Comparison of ENCODE assay signal across 8 mouse cellular contexts in the genomic region with DNA sequence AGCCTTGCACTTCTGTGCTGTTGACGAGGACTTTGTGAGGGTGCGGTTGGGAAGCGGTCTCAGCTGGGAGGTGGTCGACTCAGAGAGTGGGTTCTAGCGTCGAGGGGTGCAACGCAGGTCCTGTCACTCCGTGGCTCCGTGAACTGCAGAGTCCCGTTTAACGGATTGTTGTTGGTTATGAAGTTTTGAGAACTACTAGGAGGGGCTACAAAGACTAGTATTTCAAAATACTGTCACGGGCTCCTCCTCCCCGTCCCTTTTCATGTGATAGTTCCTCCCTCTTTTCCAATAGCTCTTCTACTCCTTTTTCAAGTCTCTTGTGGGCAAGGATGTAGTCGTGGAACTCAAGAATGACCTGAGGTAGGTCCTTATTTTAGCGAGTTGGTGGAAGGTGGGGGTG. TPM values are rescaled to one million over a fixed set of nuclear protein-coding genes. Genes with fewer than 3 reads are reported as not detected.
A peak's percentile ranks its signal among the peaks of the same experiment; 100 is the strongest.
DNase-seq lines count a peak whose midpoint lies in the region; ATAC-seq and TF ChIP-seq lines count a peak whose summit lies in the region.

No protein-coding gene starts in this region.

- in situ Hi-C loops in ES-E14 (cut with MboI; ENCODE audit: low sequenced_read_pairs in 2 of 2, unreplicated experiment in 2 of 2): no loop called here

- peaks cover 32% of the 10 kb centered on the region for H3K36me3 ChIP-seq in heart, embryonic 13.5 days
- peaks cover 18% of the 10 kb centered on the region for H3K36me3 ChIP-seq in ES-E14 (ENCODE audit: control insufficient read depth, insufficient read depth, low read length, poor library complexity, severe bottlenecking)
- peaks cover 40% of the 10 kb centered on the region for H3K36me3 ChIP-seq in hindbrain, embryonic 10.5 days

- H3K27me3 ChIP-seq in heart, embryonic 13.5 days (replicated peaks): no peaks in the 10 kb centered on the region
- no peaks in the 10 kb centered on the region for H3K27me3 ChIP-seq in hindbrain, embryonic 10.5 days (ENCODE audit: insufficient read depth, poor library complexity, severe bottlenecking)

- H3K4me1 ChIP-seq in heart, embryonic 13.5 days: peaks cover 23% of the 10 kb centered on the region
- H3K4me1 ChIP-seq in ES-E14 (ENCODE audit: control insufficient read depth in 2 of 2, insufficient read depth in 2 of 2, low read length in 2 of 2, poor library complexity in 1 of 2): peaks cover 0 to 6% of the 10 kb centered on the region in 2 experiments; a peak in 1 of 4 replicates
- H3K4me1 ChIP-seq in hindbrain, embryonic 10.5 days (replicated peaks): peaks cover 13% of the 10 kb centered on the region

- H3K4me3 ChIP-seq in heart, embryonic 13.5 days: peak overlapping the region; percentile 90
- peak overlapping the region; percentile 86 to 88 for H3K4me3 ChIP-seq in ES-E14 (ENCODE audit: insufficient read depth in 1 of 2, low read depth in 1 of 2, low read length in 2 of 2, poor library complexity in 1 of 2, severe bottlenecking in 1 of 2)
- peak overlapping the region; percentile 95 for H3K4me3 ChIP-seq in hindbrain, embryonic 10.5 days

- no peaks in the 10 kb centered on the region for H3K9me3 ChIP-seq in heart, embryonic 13.5 days
- H3K9me3 ChIP-seq in ES-E14 (ENCODE audit: control insufficient read depth, insufficient read depth, low read depth, low read length): no peaks in the 10 kb centered on the region
- no peaks in the 10 kb centered on the region for H3K9me3 ChIP-seq in hindbrain, embryonic 10.5 days

- no peak for ATAC-seq in heart, embryonic 13.5 days (ENCODE audit: extremely low read depth, insufficient number of reproducible peaks, low FRiP score, low TSS enrichment)
- ATAC-seq in megakaryocyte progenitor cell, adult 5-6 weeks (replicated peaks; ENCODE audit: poor library complexity): peak; percentile 48

- peak overlapping the region; percentile 95 for H3K9ac ChIP-seq in heart, embryonic 13.5 days
- H3K9ac ChIP-seq in ES-E14 (ENCODE audit: insufficient read depth, low read depth, low read length, poor library complexity, severe bottlenecking): peak overlapping the region; percentile 95

- H3K4me2 ChIP-seq in heart, embryonic 13.5 days: peak overlapping the region; percentile 96

- no peak for DNase-seq in heart, adult 8-10 months (ENCODE audit: low spot score)
- DNase-seq in ES-E14 (ENCODE audit: low read depth, low spot score): no peak
- no peak for DNase-seq in hindbrain, embryonic 10.5 days (ENCODE audit: low spot score)
- DNase-seq in layer of hippocampus, postnatal 25 days (ENCODE audit: extremely low spot score in 1 of 2, low spot score in 1 of 2): no peak
- no peak for DNase-seq in T-cell, adult 2 months (ENCODE audit: low spot score)
- no peak for DNase-seq in right cerebral cortex, postnatal 25 days

- WGBS in heart, embryonic 13.5 days: under 1% methylated on average over 15 of the region's 15 CpGs
- under 1% methylated on average over 15 of the region's 15 CpGs for WGBS in hindbrain, embryonic 10.5 days

- peak overlapping the region; percentile 98 for H3K27ac ChIP-seq in heart, embryonic 13.5 days (replicated peaks)
- peak overlapping the region; percentile 92 for H3K27ac ChIP-seq in ES-E14 (ENCODE audit: insufficient read depth, low read depth, low read length, poor library complexity, severe bottlenecking)
- peak overlapping the region; percentile 100 for H3K27ac ChIP-seq in hindbrain, embryonic 10.5 days

TF ChIP-seq in ES-E14, 5 proteins besides CTCF, POLR2A, EP300 and RAD21:
- TF ChIP-seq ZNF384 (IDR thresholded peaks at IDR 0.05; ENCODE audit: low read depth, low read length) (no peak), HCFC1 (IDR thresholded peaks at IDR 0.05; ENCODE audit: borderline replicate concordance, insufficient read depth, low read length) (no peak), ZC3H11A (IDR thresholded peaks at IDR 0.05; ENCODE audit: borderline replicate concordance, low read depth, low read length) (no peak), CHD2 (IDR thresholded peaks at IDR 0.05; ENCODE audit: low read depth, low read length) (no peak), MAFK (IDR thresholded peaks at IDR 0.05; ENCODE audit: insufficient read depth, low read depth, low read length) (no peak)
TF ChIP-seq in ES-E14: peak in this region for 0.

RNA-seq across cellular contexts. Expression of a gene that starts 0.7 kb away (rescaled TPM):
- polyA plus RNA-seq in heart, embryonic 13.5 days (2015; fragmentation: Nextera tagmentation; extraction: Ambion mirVana): 145 and 153 TPM in 2 replicates
- 10 to 100 TPM; 17.5 to 21.7 (median 17.9) TPM for total RNA-seq in heart, adult 8-10 months (2022)
- total RNA-seq in ES-E14 (2012; rRNA removed): 52.1 and 64.4 TPM in 2 replicates
- 278 and 314 TPM in 2 replicates for polyA plus RNA-seq in hindbrain, embryonic 10.5 days (2016; fragmentation: Nextera tagmentation; extraction: Ambion mirVana)
- total RNA-seq in megakaryocyte progenitor cell, adult 5-6 weeks (2015): 187 and 253 TPM in 2 replicates
- 71.7 and 78.0 TPM in 2 replicates for total RNA-seq in megakaryocyte progenitor cell, adult 5-6 weeks (2017)
- 10 to 100 TPM; 18.1 to 19.3 TPM for total RNA-seq in layer of hippocampus, postnatal 25 days (2021)

RNA-seq across cellular contexts. Expression of a gene that starts 9.8 kb away (rescaled TPM):
- polyA plus RNA-seq in heart, embryonic 13.5 days (2015; fragmentation: Nextera tagmentation; extraction: Ambion mirVana): 2.1 and 2.2 TPM in 2 replicates
- 10 to 100 TPM in 2 of 4 experiments, 1 to 10 TPM in 2; 8.7 to 13.3 (median 11.0) TPM for total RNA-seq in heart, adult 8-10 months (2022)
- total RNA-seq in ES-E14 (2012; rRNA removed): 0.45 and 0.48 TPM in 2 replicates
- polyA plus RNA-seq in hindbrain, embryonic 10.5 days (2016; fragmentation: Nextera tagmentation; extraction: Ambion mirVana): 0.76 and 0.78 TPM in 2 replicates
- total RNA-seq in megakaryocyte progenitor cell, adult 5-6 weeks (2015): not detected in 2 replicates
- total RNA-seq in megakaryocyte progenitor cell, adult 5-6 weeks (2017): not detected in 2 replicates
- total RNA-seq in layer of hippocampus, postnatal 25 days (2021): under 1 TPM; 0.22 to 0.31 TPM

RNA-seq across cellular contexts. Expression of a gene that starts 10.4 kb away (rescaled TPM):
- 3.9 TPM in 2 replicates for polyA plus RNA-seq in heart, embryonic 13.5 days (2015; fragmentation: Nextera tagmentation; extraction: Ambion mirVana)
- 1 to 10 TPM; 1.8 to 7.5 (median 3.6) TPM for total RNA-seq in heart, adult 8-10 months (2022)
- 5.8 and 5.9 TPM in 2 replicates for total RNA-seq in ES-E14 (2012; rRNA removed)
- polyA plus RNA-seq in hindbrain, embryonic 10.5 days (2016; fragmentation: Nextera tagmentation; extraction: Ambion mirVana): 0.90 and 1.7 TPM in 2 replicates
- 8.4 and 14.5 TPM in 2 replicates for total RNA-seq in megakaryocyte progenitor cell, adult 5-6 weeks (2015)
- 20.8 and 29.4 TPM in 2 replicates for total RNA-seq in megakaryocyte progenitor cell, adult 5-6 weeks (2017)
- total RNA-seq in layer of hippocampus, postnatal 25 days (2021): 10 to 100 TPM; 14.9 to 17.9 TPM

RNA-seq across cellular contexts. Expression of a gene that starts 12.6 kb away (rescaled TPM):
- polyA plus RNA-seq in heart, embryonic 13.5 days (2015; fragmentation: Nextera tagmentation; extraction: Ambion mirVana): not detected in 2 replicates
- not detected for total RNA-seq in heart, adult 8-10 months (2022)
- 1.9 TPM in 1 of 2 replicates, not detected in the other for total RNA-seq in ES-E14 (2012; rRNA removed)
- 0.42 TPM in 1 of 2 replicates, not detected in the other for polyA plus RNA-seq in hindbrain, embryonic 10.5 days (2016; fragmentation: Nextera tagmentation; extraction: Ambion mirVana)
- total RNA-seq in megakaryocyte progenitor cell, adult 5-6 weeks (2015): not detected in 2 replicates
- not detected in 2 replicates for total RNA-seq in megakaryocyte progenitor cell, adult 5-6 weeks (2017)
- total RNA-seq in layer of hippocampus, postnatal 25 days (2021): not detected

RNA-seq across cellular contexts. Expression of a gene that starts 18.5 kb away (rescaled TPM):
- 59.9 and 63.0 TPM in 2 replicates for polyA plus RNA-seq in heart, embryonic 13.5 days (2015; fragmentation: Nextera tagmentation; extraction: Ambion mirVana)
- total RNA-seq in heart, adult 8-10 months (2022): 10 to 100 TPM; 28.3 to 31.4 (median 29.3) TPM
- 303 and 453 TPM in 2 replicates for total RNA-seq in ES-E14 (2012; rRNA removed)
- 176 and 199 TPM in 2 replicates for polyA plus RNA-seq in hindbrain, embryonic 10.5 days (2016; fragmentation: Nextera tagmentation; extraction: Ambion mirVana)
- 60.5 and 77.5 TPM in 2 replicates for total RNA-seq in megakaryocyte progenitor cell, adult 5-6 weeks (2015)
- total RNA-seq in megakaryocyte progenitor cell, adult 5-6 weeks (2017): 239 and 292 TPM in 2 replicates
- 10 to 100 TPM; 43.7 to 55.6 TPM for total RNA-seq in layer of hippocampus, postnatal 25 days (2021)
